Mouse (Mus musculus): ENCODE measurements around the gene Arhgef40.
A peak's percentile ranks its signal among the peaks of the same experiment; 100 is the strongest.

Gene Arhgef40

GRCm38 (mm10) chr14:51984247-51985231 lies at the start of gene Arhgef40:
Gene Arhgef40 (plus strand): TSS chr14:51984719.
- DNase-seq (ENCODE audit: low read depth, low spot score): peak; percentile 59

GRCm38 (mm10) chr14:51939005-51939404 lies 45.5 kb upstream of the Arhgef40 start:
- no peak for DNase-seq (ENCODE audit: low read depth, low spot score)

GRCm38 (mm10) chr14:51940944-51941560 lies 43.5 kb upstream of the Arhgef40 start:
- no peak for DNase-seq (ENCODE audit: low read depth, low spot score)

- no peak for DNase-seq (ENCODE audit: low read depth, low spot score)
These were observed 42.9 kb upstream of the Arhgef40 start for GRCm38 (mm10) chr14:51941577-51941976.

- DNase-seq (ENCODE audit: low read depth, low spot score): no peak
These were observed 42.3 kb upstream of the Arhgef40 start for GRCm38 (mm10) chr14:51942236-51942635.

GRCm38 (mm10) chr14:51943336-51943735 lies 41.2 kb upstream of the Arhgef40 start:
- DNase-seq (ENCODE audit: low read depth, low spot score): no peak

GRCm38 (mm10) chr14:51960316-51960715 lies 24.2 kb upstream of the Arhgef40 start:
- DNase-seq (ENCODE audit: low read depth, low spot score): no peak

GRCm38 (mm10) chr14:51967400-51967799 lies 17.1 kb upstream of the Arhgef40 start:
- DNase-seq (ENCODE audit: low read depth, low spot score): no peak

GRCm38 (mm10) chr14:51979252-51979651 lies 5.3 kb upstream of the Arhgef40 start:
- DNase-seq (ENCODE audit: low read depth, low spot score): no peak

GRCm38 (mm10) chr14:51983251-51983650 lies 1.3 kb upstream of the Arhgef40 start:
- DNase-seq (ENCODE audit: low read depth, low spot score): no peak

- no peak for DNase-seq (ENCODE audit: low read depth, low spot score)
These were observed 668 bp upstream of the Arhgef40 start for GRCm38 (mm10) chr14:51983855-51984246.

GRCm38 (mm10) chr14:51985301-51986152 lies 1.0 kb downstream of the Arhgef40 start:
- peak; percentile 19 for DNase-seq (ENCODE audit: low read depth, low spot score)

- DNase-seq (ENCODE audit: low read depth, low spot score): no peak
These were observed 1.6 kb downstream of the Arhgef40 start for GRCm38 (mm10) chr14:51986153-51986505.

- DNase-seq (ENCODE audit: low read depth, low spot score): no peak
These were observed 2.7 kb downstream of the Arhgef40 start for GRCm38 (mm10) chr14:51987177-51987576.

- no peak for DNase-seq (ENCODE audit: low read depth, low spot score)
These were observed 4.2 kb downstream of the Arhgef40 start for GRCm38 (mm10) chr14:51988731-51989130.

GRCm38 (mm10) chr14:51989461-51989970 lies 5.0 kb downstream of the Arhgef40 start:
- DNase-seq (ENCODE audit: low read depth, low spot score): no peak

- no peak for DNase-seq (ENCODE audit: low read depth, low spot score)
These were observed 9.9 kb downstream of the Arhgef40 start for GRCm38 (mm10) chr14:51994453-51994852.

GRCm38 (mm10) chr14:51995219-51995871 lies 10.8 kb downstream of the Arhgef40 start:
- no peak for DNase-seq (ENCODE audit: low read depth, low spot score)

- DNase-seq (ENCODE audit: low read depth, low spot score): peak; percentile 37
These were observed 11.8 kb downstream of the Arhgef40 start for GRCm38 (mm10) chr14:51996231-51996841.

- DNase-seq (ENCODE audit: low read depth, low spot score): no peak
These were observed 12.3 kb downstream of the Arhgef40 start for GRCm38 (mm10) chr14:51996866-51997265.

GRCm38 (mm10) chr14:51997483-51997882 lies 13.0 kb downstream of the Arhgef40 start:
- no peak for DNase-seq (ENCODE audit: low read depth, low spot score)

All from CD4-positive, CD25-positive, alpha-beta regulatory T cell, adult 2 months (primary cell).